Mouse (Mus musculus) cerebellum, postnatal 4 days (tissue): ENCODE data around the gene Foxp1.

Experiments used
- DNase-seq, 2 experiments: peaks; one replicate each; pipeline ENCODE4 v3.0.0; 2022; ENCODE audit warnings: low spot score in 2 of 2, mixed read lengths in 1 of 2

Gene Foxp1

DNA sequence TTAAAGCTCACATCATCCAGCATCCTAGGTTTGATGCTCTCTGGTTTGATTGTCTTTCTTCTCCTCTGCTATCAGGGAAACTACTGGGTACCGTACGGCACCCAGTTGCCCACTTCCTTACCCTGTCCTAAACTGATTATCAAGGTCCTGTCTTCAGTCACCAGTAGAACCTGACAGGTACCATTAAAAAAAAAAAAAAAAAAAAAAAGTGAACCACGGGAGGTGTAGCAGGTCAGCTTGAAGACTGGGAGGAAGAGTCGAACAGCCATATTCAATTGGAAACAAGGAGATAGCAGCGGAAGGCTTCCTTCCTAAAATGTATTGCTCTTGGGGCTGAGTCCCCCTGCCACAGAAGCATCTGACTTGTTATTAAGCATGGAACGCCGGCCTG, 425.8 kb downstream of the Foxp1 start:
- DNase-seq, result no peak

DNA sequence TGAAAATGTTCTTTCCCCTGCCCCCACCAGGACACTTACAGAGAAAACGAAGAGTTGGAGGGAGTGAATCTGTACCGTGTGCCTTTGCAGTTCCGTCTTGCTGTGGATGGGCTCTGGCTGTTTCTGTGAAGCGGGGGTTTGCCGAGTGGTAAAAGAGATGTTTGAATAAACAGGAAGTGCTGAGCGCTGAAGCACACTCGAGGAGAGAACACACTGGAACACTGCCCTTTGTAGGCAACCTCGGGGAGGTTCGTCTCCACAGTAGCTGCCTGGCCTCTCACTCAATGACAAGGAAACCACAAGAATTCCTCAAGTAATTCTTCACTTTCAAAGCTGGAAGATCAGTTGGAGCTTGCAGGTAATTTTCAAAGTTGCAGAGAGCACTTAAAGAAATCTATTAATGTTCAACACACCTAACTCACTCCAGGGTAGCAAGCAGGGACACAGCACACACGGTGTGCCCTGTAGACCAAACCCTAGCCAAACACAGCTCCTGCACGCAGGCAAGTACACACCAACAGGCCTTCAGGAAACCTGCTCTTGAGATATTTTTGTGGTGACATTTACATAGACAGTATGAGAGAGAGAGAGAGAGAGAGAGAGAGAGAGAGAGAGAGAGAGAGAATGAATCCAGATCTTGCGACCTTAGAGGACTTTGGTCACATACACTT, 426.3 kb downstream of the Foxp1 start:
- DNase-seq, result no peak

DNA sequence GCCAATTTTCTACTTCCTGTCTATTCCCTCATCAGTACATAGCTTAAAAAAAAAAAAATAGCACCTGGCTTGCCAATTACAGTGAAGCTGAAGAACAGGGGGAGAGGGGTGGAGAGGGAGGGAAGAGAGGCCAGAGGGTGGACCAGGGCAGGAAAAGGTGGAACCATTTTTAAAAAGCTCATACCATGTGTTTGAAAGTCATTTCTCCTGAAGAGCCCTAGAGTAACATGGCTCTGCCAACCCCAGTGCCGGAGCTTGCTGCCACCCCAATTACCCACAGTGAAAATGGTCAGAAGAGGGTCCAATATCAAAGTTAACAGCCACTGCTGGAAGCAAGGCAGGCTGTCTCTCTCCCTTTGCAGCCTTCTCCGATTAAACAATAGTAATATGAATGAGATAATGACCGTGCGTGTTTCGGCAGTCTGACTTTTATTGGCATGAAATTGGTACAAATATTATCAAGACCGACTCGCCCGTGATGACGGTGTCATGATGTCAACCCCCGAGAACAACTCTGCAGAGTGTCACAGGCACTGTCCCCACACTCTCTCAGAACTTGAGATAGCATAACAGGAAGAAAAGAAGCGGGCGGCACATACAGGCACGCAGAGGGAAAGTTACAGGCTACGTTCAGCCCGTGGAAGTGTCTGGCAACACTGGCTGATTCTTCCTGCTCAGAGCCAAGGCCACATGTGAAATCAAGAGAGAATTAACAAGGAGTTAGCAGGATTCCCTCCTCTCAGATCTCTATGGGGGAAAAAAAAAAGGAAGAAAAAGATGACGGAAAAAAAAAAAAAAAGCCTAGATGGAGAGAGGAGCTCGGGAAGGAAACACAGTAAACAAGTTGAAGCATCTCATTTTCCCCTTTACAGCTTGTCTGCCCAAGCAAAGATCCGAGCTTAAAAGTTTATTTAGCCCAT, 427.1 kb downstream of the Foxp1 start:
- DNase-seq, result no peak

DNA sequence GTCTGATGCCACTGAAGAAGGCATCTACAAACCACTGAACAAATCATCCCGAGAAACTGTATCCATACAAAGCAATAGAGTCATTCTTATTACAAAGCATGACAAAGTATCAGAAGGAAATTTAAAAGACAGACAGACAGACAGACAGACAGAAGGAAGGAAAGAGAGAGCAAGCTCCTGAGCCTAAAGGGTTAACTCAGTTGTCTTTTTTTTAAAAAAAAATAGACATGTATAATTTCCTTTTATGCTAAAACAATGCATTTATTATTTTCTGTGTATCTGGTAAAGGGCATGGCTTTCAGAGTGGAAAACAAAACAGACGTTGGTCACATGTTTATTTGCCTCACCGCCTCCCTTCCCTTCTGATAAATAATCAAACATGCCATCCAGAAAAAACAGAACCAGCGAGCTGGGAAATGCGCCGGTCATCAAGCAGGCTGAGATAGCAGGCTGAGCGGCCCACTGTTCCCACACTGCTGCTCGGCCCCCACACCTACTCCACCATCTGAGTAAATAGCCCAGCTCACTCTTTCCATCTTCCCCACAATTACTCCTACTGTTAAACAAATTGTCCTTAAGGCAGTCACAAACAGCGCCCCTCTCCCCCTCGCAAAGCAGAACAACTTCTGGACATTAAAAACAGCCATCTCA, 428.1 kb downstream of the Foxp1 start:
- no peak for DNase-seq

DNA sequence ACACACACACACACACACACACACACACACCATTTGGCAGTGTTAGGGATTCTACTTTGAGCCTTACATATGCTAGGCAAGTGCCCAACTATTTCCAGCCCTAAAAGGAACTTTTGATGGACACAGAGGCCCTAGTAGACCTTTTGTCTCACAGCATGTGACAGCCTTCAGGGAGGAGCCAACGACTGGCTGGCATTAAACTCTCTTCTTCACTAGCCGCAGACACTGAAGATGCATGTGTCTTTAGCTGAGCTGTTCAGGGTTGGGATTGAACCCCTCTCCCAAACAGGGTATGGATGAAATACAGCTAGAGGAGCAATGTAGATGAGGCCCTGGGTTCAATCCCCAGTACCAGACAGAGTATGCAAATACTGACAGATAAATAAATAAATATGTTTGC, 428.7 kb downstream of the Foxp1 start:
- DNase-seq, result no peak

DNA sequence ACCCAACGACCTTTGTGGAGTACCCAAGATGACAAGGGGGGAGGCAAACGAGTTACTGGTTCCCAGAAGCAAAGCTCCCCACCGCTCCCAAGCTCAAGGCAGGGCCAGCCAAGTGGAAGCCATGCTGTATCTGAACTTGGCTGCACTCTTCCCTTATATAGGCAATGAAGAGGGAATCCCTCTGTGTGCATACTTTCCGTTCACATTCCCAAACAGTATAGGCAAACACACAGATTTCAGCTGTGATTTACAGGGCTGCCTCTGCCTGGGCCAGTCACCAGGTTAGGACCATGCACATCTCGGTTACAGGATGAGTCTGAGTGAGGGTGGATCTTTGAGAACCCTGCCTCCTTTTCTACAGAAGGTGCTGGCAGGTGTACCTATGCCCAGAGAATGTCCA, 429.3 kb downstream of the Foxp1 start:
- no peak for DNase-seq

DNA sequence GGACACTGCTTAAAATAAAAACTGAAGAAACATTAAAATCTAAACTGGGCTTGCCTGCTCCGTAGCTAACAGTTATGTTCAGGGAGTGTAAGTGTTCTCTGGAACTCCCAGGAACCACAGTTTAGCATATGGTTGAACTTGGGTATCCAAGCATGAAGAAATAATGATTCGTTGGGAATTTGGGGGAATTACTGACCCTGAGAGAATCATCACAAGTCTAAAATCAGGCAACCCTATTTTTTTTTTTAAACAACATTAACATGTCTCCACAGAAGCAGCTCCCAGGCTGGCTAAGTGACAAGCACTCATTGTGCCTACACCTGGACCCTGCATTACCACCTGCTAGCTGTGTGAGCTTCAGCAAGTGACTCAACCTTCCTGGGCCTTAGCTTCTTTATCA, 430.7 kb downstream of the Foxp1 start:
- DNase-seq, result no peak

DNA sequence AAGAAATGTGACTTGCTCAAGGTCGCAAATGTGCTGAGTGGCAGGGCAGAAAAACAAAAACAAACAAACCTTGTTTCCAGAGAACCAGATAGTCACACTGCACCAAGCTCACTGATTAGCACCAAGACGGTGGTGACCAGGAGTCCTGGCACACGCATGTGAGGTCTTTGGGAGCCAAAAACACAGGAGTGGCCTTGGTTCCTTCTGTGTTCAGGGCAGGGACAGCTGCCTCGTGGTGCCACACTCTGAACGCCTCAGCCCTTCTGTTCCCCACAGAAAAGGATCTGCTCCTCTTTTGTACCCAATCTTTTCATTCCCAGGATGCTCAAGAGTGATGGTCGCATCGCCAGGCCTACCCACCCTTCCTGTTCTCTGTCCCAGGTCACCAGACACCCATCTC, 434.9 kb downstream of the Foxp1 start:
- no peak for DNase-seq

DNA sequence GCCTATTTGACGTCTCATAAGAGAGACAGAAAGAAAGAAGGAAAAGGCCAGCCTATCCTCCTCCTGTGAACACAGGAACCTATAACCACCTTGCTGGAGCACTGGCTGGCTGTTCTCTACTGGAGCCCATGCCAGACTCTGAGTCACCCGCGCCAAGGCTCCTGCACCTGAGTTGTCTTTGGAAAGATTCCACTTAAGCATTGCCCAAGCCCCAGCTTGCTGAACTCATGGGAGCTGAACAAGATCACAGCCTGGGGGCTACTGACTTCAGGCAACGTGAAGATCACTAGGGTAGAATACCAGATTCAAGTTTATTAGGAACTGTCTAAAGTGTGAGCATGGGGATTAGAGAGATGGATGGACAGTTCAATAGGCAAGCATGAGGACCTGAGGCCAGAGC, 437.6 kb downstream of the Foxp1 start:
- DNase-seq, result no peak

DNA sequence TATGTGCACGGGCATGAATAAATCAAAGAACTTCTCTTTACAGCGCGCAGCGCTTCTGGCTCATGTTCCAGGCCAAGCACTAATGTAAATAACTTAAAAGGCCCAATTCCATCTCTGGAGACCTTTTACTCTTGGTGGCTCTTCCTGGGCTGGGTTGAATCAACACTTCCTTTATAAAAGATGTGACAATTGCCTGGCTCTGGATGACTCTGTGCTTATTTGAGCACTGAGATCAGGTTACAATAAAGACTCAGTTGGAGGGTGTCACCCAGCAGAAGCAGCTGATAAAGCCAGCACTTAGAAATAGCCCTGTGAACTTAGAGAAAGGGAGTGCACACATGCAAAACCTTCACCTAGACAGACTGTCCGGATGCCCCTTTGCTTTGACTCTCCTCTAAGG, 441.3 kb downstream of the Foxp1 start:
- no peak for DNase-seq

DNA sequence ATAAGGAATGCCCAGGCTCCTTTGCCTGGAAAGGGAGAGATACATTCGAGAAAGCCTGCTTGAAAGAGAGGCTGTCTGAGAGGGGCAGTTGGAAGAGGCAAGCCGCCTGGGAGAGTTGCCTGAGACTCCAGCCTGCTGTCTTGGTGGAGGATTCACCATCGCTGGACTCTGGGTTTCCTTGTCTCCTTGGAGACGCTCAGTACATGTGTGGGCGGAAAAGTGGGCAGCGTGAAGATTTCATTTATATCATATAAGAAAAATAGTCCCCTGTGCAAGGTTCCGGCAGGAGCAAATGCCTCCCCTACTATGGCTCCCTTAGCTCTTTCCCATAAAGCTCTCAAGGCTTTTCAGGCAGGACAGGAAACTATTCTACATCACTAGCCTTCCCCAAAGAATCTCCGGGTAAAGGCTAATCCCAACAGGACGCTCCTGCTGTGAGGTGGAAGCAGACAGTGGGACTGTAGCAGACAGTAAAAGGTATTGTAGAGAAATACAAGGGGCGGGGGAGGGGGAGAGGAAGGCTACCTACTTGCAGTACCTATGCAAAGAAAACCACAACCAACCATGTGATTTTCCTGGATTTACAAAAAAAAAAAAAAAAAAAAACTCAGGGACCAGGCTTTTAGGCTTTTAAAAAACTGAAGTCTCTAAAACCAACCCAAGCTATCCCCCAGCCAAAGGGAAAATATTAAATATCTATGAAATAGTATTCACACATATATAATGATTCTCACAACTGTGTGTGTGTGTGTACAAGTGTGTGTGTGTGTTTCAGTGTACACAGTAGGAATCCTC, 443.3 kb downstream of the Foxp1 start:
- DNase-seq, result no peak

DNA sequence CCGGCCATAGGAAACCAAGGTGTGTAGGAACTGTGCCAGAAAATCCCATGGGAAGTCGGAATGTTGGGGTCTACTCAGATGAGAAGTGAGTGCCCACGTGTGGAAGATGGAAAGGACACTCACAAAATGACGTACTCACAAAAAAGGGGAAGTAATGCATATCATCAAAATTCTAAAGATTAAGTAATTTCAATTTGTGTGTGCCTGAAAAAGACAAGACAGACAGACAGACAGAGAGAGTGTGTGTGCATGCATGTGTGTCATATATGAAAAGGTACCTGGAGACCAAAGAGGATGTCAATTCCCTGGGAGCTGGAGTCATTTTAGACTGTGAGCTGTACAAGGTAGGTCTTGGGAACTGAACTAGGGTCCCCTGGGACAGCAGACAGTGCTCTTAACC, 444.4 kb downstream of the Foxp1 start:
- DNase-seq, result no peak

DNA sequence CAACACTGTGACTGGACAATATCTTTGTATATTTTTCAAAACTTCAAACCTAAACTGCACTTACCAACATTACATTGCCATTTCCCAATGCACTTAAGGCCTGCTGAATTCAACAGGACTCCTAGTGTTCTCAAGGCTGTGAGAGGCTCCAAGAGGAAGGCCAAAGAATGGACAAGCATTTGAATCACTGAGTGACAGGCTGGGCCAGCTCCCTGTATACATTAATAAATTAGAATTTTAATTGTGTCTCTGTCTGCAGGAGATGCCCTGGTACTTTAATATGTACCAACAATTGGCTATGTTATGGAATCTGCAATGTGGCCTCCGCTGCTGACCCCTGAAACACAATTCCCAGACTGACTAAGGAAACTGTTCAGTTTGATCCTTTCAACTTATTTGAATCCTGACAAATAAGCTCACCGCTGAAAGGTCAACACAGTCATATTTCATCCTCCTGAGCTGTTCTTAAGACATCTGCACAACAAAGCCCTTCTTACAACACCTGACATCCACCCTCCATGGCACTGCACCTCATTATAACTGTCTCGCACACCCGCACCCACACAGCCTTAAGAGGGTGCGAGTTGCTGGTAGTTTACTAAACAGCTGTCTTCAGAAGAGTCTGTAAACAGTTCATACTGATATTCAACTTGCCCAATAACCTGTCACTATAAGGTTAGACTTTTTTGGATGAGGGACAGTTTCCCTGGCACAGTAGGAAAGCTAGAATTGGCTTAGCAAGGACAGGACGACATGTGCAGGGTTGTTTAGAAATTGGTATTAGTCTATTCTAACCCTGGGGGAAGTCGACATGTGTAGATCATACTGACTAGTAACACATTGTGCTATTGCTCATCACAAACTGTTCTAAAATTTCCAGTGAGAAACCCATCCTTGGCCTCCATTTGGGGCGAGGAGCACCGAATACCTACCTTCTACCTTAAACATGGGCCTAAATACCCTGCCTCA, 448.9 kb downstream of the Foxp1 start:
- DNase-seq, result no peak

DNA sequence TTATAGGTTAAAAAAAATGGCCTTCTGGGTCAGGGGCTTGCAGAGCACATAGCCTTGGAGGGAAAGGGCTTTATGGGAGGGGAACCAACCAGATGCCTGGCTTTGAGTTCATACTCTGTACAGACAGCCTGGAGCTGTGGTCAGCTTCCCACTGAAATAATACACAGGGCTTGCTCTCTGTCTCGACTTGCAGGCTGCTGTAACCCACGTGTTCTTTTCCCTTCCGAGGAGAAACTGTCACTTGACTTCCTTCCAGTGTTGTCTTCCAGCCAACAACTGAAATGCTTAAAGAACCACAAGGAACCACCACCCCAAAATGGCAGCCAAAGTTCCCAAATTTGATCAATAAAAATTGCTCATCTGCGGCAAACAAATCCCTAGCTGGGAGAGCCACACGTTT, 451.8 kb downstream of the Foxp1 start:
- no peak for DNase-seq

DNA sequence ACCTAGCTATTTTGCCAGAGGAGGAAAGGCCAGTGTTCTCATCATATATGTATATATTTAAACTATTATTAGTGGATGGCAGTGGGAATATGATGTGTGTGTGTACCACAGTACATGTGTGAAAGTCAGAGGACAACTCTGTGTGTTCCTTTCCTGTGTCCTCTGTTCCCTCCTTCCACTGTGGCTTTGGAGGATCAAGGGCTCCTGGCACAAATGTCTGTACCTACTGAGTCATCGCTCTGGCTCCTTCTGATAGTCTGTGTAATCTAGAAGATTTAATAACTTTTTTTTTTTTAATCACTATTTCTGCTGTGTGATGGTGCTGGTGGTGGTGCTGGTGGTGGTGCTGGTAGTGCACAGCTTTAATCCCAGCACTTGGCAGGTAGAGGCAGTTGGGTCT, 452.8 kb downstream of the Foxp1 start:
- no peak for DNase-seq

DNA sequence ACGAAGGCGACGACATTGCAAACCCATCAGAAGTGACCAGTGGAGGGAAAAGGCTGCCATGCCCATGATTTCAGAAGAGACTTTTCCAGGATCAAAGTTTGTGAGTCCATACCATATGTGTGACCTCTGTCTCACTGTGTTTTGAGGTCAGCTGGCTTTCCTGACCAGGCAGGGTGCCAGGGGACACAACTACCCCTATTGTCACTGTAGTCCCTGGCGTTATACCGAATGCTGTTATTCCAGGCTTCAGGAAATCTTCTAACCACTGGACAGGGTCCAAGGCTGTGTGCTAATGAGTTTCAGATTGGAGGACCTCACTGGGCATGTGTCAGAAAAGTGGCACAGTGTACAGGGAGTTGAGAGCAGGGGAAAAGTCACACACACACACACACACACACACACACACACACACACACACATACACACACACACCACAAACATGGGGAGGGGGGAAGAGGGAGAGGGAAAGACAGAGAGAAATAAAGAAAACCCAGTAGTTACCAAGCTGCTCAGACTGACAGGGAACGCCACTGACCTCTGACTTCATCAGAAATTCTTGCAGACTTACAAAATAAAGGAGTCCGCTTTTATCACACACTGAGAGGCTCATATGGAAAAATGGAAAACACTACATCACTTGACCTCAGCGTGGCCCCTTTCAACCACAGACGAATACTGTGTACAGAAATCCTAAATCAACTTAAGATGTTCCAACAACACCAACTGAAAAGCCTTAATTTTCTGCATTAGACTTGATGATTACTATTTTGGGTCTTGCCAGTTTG, 456.8 kb downstream of the Foxp1 start:
- DNase-seq, result no peak

DNA sequence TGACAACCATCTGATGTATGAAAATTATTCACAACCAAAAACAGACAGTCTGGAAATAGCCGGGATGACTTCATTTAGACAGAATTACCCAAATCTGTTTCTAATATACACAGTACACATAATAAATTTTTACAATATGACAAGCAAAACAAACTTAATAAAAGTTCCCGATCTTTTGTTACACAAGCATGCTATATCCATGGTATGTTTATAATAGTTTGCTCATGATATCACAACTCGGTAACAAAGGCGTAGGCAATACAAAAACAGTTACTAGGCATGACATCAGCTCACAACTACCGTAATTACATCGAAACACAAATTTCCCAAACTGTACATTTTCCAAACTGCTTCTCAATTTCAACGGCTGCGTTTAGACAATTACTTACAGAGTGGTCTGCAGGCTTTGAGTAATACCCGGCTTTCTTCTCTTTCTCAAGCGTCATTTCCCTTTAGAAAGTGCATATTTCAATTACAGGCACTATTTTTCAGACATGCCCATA, 458.5 kb downstream of the Foxp1 start:
- DNase-seq, result no peak

DNA sequence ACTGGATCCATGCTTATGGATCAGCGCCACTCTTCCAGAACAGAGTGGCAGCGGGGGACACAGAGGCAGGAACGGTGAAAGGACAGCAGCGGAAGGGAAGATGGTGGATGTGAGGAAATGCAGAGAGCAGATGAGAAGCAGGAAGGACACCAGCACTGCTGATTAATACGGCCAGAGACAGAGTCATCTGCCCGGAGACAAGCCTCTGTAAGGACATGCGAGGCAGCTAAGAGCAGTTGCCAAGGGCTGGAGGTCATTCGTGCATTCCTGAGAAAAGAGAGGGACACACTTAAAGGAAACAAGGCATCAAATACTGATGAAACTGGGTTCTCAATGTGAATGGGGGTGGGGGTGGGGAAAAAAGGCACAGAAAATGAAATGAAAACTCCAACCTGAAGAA, 459.6 kb downstream of the Foxp1 start:
- DNase-seq, result no peak

DNA sequence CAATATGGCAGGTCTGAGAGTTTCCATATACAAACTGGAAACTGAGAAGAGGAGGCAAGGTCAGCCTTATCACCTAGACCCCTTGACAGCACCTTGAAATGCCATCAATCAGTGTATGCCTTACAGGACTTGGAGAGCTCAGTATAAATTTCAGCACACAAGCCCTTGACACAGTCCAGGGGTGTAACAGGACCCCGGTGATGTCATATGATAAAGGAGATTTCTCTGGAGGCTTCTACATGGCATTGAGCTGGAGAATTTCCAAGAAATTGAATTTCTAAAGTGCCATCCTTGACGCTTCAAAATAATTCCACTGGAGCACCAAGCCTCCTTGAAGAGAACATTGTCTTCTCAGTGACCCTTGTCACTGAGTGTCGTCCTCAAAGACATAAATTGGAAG, 463.8 kb downstream of the Foxp1 start:
- no peak for DNase-seq

DNA sequence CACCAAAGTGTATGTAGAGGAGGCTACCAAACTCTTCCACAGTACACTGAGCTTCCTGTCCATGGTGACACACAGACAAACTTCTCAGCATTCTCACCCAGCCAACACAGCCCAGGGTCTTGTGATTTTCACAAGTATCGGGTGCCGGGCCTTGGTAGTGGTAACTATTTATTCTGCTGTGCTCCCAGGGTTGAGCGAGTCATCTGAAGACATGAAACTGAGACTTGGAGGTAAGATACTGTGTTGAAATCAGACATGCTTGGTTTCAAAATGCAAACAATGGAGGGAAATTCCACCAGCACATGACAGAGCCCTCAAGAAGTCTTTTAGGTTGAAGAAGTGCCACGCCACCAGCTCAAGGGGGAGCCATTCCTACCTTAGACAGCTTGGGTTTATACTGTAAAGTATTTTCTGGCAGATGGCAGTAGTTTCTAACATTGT, 465.4 kb downstream of the Foxp1 start:
- DNase-seq, result no peak
